Mouse (Mus musculus) embryonic fibroblast, embryonic 13.5 days (primary cell): Measurements from ENCODE around the gene H13.

Source experiments
- CTCF ChIP-seq: IDR thresholded peaks from 2 replicates; pipeline ENCODE4 v1.5.1; 2011; ENCODE audit warnings: mild to moderate bottlenecking, control low read depth, low read length, moderate library complexity, borderline replicate concordance; ENCODE audit not compliant: insufficient read depth
- POLR2A ChIP-seq: IDR thresholded peaks from 2 replicates; pipeline ENCODE4 v1.6.1; 2011; ENCODE audit warnings: low read depth, mild to moderate bottlenecking, control low read depth, low read length, moderate library complexity

GRCm38 (mm10) chr2:152739842-152740260 lies 70.6 kb downstream of the H13 start:
- TF ChIP-seq POLR2A (no peak), CTCF (no peak)
